Mouse (Mus musculus) hindbrain, embryonic 12.5 days (tissue): Measurements from ENCODE around the gene Brca1. TPM values are rescaled to one million over a fixed set of nuclear protein-coding genes. Genes with fewer than 3 reads are reported as not detected.

Experiments
- ATAC-seq: fragments of 200-750 bp; cut with Nextera tagmentation; 2 replicates; pipeline ENCODE4 v1.8.0; 2017; ENCODE audit warnings: moderate TSS enrichment; ENCODE audit not compliant: low FRiP score
- H3K27ac ChIP-seq: fragments of 300-500 bp; sonication (generic); 2 replicates; pipeline ENCODE4 v1.5.1; 2016; ENCODE audit warnings: mild to moderate bottlenecking
- H3K27me3 ChIP-seq: fragments of 300-500 bp; sonication (generic); 2 replicates; pipeline ENCODE4 v1.6.1; 2016; ENCODE audit warnings: mild to moderate bottlenecking
- H3K36me3 ChIP-seq: fragments of 300-500 bp; sonication (generic); 2 replicates; pipeline ENCODE4 v1.6.1; 2016; ENCODE audit warnings: mild to moderate bottlenecking
- H3K4me1 ChIP-seq: fragments of 300-500 bp; sonication (generic); 2 replicates; pipeline ENCODE4 v1.6.1; 2016
- H3K4me2 ChIP-seq: fragments of 300-500 bp; sonication (generic); replicated peaks from 2 replicates; pipeline ENCODE4 v1.6.1; 2016; ENCODE audit warnings: mild to moderate bottlenecking
- H3K4me3 ChIP-seq: fragments of 300-500 bp; sonication (generic); 2 replicates; pipeline ENCODE4 v1.5.1; 2016; ENCODE audit warnings: mild to moderate bottlenecking
- H3K9ac ChIP-seq: fragments of 300-500 bp; sonication (generic); 2 replicates; pipeline ENCODE4 v1.6.1; 2016; ENCODE audit warnings: mild to moderate bottlenecking, moderate library complexity
- H3K9me3 ChIP-seq: fragments of 300-500 bp; sonication (generic); replicated peaks from 2 replicates; pipeline ENCODE4 v1.6.1; 2016; ENCODE audit warnings: mild to moderate bottlenecking
- WGBS: fragments of 180-500 bp; shearing (Covaris S2); methylation state at CpG from one replicate; pipeline ENCODE4 v1.1.7; 2016; 5-methylcytosine and 5-hydroxymethylcytosine counted together
- polyA plus RNA-seq: library from polyadenylated mRNA; unstranded; fragments of >200 nt; fragmentation: Nextera tagmentation; extraction: Ambion mirVana; gene quantifications from 2 replicates; pipeline ENCODE4 v1.2.1, GENCODE M21; 2016

Gene Brca1
- polyA plus RNA-seq, 1 experiment from 2014 or later: 12.1 TPM

DNA sequence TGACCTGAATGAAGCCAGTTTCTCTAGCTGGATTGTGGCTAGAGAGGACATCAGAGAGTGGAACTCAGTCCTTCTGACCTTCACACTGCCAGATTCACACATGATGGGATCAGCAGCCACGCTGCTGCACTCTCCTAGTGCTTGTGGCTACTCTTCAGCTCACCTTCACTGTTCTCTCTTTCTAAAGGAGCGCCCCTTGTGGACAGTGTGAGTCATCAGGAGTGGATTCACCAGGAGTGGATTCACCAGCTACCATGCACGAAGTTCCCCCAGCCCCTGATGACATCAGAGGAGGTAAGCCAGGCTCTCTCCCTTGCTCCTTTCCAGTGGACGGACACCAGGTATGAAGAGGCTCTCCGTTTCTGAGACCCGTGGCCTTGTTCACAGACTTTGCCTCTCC is 24.4 kb upstream of the Brca1 start:
- Histone ChIP-seq H3K27ac (no peak overlapping the region), H3K4me3 (no peak overlapping the region), H3K4me1 (no peaks in the 10 kb centered on the region), H3K9ac (no peak overlapping the region), H3K36me3 (peaks cover 93% of the 10 kb centered on the region), H3K27me3 (no peaks in the 10 kb centered on the region), H3K9me3 (no peaks in the 10 kb centered on the region), H3K4me2 (no peak overlapping the region)
- no peak for ATAC-seq
- 79% methylated on average over 6 of the region's 6 CpGs for WGBS

DNA sequence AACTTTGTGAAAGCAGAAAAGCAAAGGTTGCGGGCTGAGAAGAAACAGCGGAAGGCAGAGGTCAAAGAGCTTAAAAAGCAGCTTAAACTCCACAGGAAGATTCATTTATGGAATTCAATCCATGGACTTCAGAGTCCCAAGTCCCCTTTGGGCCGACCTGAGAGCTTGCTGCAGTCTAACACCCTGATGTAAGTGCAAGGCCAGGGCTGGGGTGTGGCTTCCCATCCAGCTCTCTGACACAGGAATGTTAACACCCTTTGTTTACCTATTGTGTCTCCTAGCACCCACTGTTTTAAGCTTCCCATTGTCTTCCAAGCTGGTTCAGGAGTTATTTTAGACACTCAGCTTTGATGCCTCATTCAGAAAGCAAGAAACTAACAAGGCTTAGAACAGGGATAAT is 16.7 kb upstream of the Brca1 start:
- Histone ChIP-seq H3K36me3 (peaks cover 87% of the 10 kb centered on the region), H3K9me3 (no peaks in the 10 kb centered on the region), H3K4me1 (no peaks in the 10 kb centered on the region), H3K27ac (no peak overlapping the region), H3K9ac (no peak overlapping the region), H3K4me3 (no peak overlapping the region), H3K4me2 (no peak overlapping the region), H3K27me3 (no peaks in the 10 kb centered on the region)
- ATAC-seq: no peak
- WGBS: 81% methylated on average over 3 of the region's 3 CpGs

DNA sequence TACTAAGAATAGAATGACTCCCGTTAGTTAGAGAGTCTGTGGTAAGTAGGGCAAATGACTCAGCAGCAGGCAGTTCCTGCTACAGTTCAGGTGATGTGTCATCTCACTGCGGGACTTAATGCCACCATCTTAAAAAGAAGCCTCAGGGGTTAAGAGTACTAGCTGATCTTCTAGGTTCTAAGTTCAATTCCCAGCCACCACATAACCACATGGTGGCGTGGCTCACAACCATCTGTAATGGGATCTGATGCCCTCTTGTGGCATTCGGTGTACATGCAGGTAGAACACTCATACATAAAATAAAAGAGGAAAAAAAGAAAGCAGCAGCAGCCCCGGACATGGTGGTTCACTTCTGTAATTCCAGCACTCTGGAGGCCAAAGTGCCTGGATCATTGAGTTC is 10.6 kb upstream of the Brca1 start:
- 43% methylated on average over 5 of the region's 5 CpGs for WGBS
- Histone ChIP-seq H3K36me3 (peaks cover 76% of the 10 kb centered on the region), H3K4me2 (no peak overlapping the region), H3K9ac (no peak overlapping the region), H3K27me3 (no peaks in the 10 kb centered on the region), H3K4me3 (no peak overlapping the region), H3K9me3 (no peaks in the 10 kb centered on the region), H3K4me1 (no peaks in the 10 kb centered on the region), H3K27ac (no peak overlapping the region)
- no peak for ATAC-seq

DNA sequence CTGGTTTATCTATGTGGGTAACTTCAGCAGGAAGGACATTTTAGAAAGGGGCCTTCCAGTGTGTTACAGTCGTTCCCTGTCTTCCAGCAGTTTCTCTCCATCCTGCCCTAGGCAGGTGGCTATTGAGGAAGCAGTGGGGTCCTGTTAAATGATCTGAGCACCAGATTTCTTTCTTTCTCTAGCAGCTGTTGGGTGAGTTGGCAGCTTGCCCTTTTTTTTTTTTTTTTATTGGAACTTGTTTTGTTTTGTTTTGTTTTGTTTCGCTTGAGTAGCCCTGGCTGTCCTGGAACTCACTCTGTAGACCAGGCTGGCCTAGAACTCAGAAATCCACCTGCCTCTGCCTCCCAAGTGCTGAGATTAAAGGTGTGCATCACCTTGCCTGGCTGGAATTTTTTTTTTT is 5.2 kb upstream of the Brca1 start:
- WGBS: 83% methylated on average over 2 of the region's 2 CpGs
- peaks cover 11% of the 10 kb centered on the region for H3K4me1 ChIP-seq
- H3K9me3 ChIP-seq: no peaks in the 10 kb centered on the region
- peaks cover 43% of the 10 kb centered on the region for H3K36me3 ChIP-seq
- H3K27me3 ChIP-seq: no peaks in the 10 kb centered on the region
- ATAC-seq: no peak
- no peak overlapping the region for H3K4me3 ChIP-seq
- no peak overlapping the region for H3K27ac ChIP-seq
- H3K9ac ChIP-seq: no peak overlapping the region
- no peak overlapping the region for H3K4me2 ChIP-seq

DNA sequence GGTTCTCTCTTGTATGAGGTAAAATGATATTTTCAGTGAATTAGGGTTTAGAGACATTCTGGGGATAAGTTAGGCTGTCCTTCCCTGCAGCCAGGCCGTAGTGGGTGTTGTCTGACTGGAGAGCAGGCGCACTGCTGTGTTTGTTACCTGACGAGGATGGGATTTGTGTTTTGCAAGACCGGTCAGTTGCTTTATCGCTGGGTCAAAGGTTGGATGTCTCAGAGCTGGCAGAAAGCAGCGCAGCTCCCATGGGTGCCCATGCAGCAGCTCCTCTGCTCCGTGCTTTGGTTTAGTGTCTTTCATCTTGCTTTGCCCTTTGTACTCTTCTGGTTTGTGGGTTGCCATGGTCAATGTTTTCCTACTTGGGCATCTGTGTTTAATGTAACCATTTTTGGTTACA is 4.8 kb upstream of the Brca1 start:
- Histone ChIP-seq H3K9me3 (no peaks in the 10 kb centered on the region), H3K27ac (no peak overlapping the region), H3K4me2 (no peak overlapping the region), H3K4me1 (peaks cover 11% of the 10 kb centered on the region), H3K27me3 (no peaks in the 10 kb centered on the region), H3K36me3 (peaks cover 40% of the 10 kb centered on the region), H3K9ac (no peak overlapping the region), H3K4me3 (no peak overlapping the region)
- WGBS: 95% methylated on average over 7 of the region's 7 CpGs
- no peak for ATAC-seq

DNA sequence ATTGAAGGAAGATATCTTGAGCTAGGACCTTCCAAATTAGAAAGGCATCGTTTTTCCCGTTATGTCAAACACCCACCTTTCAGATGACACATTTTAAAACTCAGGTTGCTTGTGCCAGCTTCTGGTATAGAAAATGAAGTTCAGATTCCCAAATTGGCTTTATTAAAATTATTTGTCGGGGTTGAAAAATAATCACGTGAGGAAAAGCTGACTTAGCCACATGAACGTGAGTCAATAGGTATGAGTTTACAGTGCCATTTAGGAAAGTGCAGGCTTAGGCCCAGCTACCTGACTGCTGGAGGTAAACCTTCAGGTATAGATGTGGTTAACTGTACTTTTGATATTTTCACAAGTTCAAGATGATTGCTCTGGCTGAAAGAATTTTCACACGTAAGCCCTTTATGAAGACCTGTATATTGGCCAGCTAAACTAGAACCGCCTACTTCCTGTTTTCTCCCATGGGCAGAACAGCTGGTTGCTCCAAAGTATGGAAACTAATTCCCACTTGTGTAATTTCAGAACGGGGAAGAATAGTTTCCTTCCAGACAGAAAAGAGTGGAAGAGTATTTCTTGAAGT is 1.7 kb upstream of the Brca1 start:
- Histone ChIP-seq H3K4me2 (peak overlapping the region; percentile 66), H3K4me1 (peaks cover 22% of the 10 kb centered on the region), H3K27ac (peak overlapping the region; percentile 87), H3K36me3 (peaks cover 14% of the 10 kb centered on the region; the same call in 1 of the 2 replicates), H3K27me3 (no peaks in the 10 kb centered on the region), H3K4me3 (peak overlapping the region; percentile 56), H3K9me3 (no peaks in the 10 kb centered on the region), H3K9ac (peak overlapping the region; percentile 82)
- WGBS: 23% methylated on average over 8 of the region's 8 CpGs
- ATAC-seq: no peak

DNA sequence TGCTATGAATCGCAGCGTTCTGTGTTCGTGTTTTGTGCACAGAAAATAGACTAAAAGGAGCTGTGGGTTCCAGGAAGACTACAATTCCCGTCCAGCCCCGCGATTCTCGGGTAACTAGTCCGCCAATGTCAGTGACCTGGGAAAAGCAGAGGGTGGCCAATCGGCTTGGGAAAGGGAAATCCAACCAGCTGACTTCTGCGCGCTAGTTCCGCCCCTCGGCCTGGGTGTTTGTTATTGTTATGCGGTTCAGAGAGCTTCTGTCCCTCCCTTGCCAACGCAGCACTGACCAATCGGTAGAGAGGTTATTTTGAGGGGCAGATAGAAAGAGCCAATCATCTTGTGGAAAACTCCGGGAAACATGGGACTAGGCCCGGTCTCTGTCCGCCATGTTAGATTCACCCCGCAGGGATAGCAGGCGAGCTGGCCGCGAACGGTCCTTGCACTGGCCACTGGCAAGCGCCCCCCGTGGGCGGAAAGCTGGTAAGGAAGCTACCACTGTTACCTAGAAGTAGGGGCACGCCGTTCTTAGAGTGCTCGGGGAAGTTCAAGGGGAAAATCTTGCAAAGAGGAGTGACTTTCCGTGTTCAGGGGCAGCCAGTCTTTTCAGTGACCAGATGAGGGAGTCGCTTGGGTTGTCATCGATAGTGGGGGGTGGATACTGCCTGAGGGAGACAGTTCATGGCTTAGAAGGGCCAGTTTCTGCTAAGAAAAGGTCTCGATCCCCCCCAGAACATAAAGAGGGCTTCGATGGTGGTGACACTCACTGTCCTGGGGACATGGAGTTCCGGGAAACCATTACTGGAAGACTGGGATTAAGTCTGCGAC is 933 bp upstream of the Brca1 start:
- Histone ChIP-seq H3K4me1 (peaks cover 22% of the 10 kb centered on the region), H3K27me3 (no peaks in the 10 kb centered on the region), H3K4me3 (peak overlapping the region; percentile 56), H3K36me3 (peaks cover 9% of the 10 kb centered on the region; the same call in 1 of the 2 replicates), H3K27ac (peak overlapping the region; percentile 93), H3K9me3 (no peaks in the 10 kb centered on the region), H3K9ac (peak overlapping the region; percentile 82), H3K4me2 (peak overlapping the region; percentile 66)
- ATAC-seq: peak; percentile 98
- WGBS: under 1% methylated on average over 37 of the region's 37 CpGs

DNA sequence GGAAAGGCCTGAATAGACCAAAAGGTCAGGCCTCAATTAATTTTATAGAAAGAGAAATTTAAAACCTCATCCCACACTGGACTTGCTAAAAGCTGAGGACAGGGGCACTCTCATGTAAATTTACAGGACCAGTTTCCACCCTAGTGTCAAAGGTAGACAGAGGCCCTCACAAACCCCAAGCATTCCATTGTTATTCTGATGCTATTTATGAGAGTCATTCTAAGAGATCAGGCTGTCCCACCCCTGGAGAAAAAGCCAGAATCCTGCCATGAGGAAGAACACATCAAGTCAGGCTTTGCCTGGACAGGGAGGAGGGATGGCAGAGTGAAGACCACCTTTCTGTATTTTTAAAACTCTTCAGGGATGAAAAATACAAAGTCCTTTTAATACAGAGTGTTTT is 3.2 kb downstream of the Brca1 start:
- peaks cover 12% of the 10 kb centered on the region for H3K4me1 ChIP-seq
- no peak overlapping the region for H3K9ac ChIP-seq
- H3K36me3 ChIP-seq: no peaks in the 10 kb centered on the region
- no peak for ATAC-seq
- H3K4me3 ChIP-seq: no peak overlapping the region
- no peaks in the 10 kb centered on the region for H3K9me3 ChIP-seq
- H3K27ac ChIP-seq: no peak overlapping the region
- H3K27me3 ChIP-seq: no peaks in the 10 kb centered on the region
- no peak overlapping the region for H3K4me2 ChIP-seq

DNA sequence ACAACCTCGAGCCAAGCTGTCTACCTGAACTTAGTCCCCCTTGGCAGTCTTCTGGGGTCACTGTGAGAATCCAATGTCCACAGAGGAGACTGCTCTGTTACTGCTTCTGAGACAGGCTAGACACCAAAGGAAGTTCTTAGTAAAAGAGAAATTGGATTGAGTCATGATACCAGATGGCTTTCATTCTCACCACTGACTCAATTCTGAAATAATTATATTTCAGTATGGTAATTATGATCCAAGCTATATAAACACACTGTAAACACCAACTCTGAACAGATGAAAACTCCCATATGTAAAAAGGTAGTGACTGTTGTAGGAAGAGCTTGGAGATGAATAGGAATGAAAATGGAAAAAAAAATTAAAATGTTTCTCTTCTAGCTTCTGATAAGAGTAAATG is 7.6 kb downstream of the Brca1 start:
- no peaks in the 10 kb centered on the region for H3K9me3 ChIP-seq

GRCm38 (mm10) chr11:101543533-101543932 is 8.2 kb downstream of the Brca1 start:
- Histone ChIP-seq H3K4me2 (no peak overlapping the region), H3K27ac (no peak overlapping the region), H3K36me3 (peaks cover 3% of the 10 kb centered on the region; the same call in 1 of the 2 replicates), H3K27me3 (no peaks in the 10 kb centered on the region), H3K4me3 (no peak overlapping the region), H3K9ac (no peak overlapping the region), H3K4me1 (0 out of 2 replicates have a peak, but pooled peaks cover 6% of the 10 kb centered on the region), H3K9me3 (no peaks in the 10 kb centered on the region)
- no peak for ATAC-seq
- WGBS: 92% methylated on average over 9 of the region's 9 CpGs

More for the DNA sequence above, 7.6 kb downstream of the Brca1 start:
- Histone ChIP-seq H3K36me3 (peaks cover 3% of the 10 kb centered on the region; the same call in 1 of the 2 replicates), H3K27ac (no peak overlapping the region), H3K9ac (no peak overlapping the region), H3K27me3 (no peaks in the 10 kb centered on the region), H3K4me3 (no peak overlapping the region), H3K4me1 (0 out of 2 replicates have a peak, but pooled peaks cover 6% of the 10 kb centered on the region), H3K4me2 (no peak overlapping the region)
- no peak for ATAC-seq
- 82% methylated on average over 1 of the region's 1 CpGs for WGBS

DNA sequence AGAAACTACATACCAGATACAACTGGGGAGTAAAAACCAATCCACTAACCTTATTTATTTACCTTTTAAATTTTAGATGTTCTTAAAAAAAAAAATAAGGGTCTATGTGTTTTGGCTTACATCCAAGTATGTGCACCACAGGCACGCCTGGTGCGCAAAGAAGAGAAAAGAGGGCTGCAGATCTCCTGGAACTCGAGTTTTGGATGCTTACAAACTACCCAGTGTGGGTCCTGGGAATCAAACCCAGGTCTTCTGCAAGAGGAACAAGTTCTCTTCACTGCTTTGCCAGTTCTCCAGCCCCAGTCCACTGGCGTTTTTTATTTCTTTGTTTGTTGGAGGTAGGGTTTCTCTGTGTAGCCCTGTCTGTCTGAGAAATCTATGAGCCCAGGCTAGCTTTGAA is 25.1 kb downstream of the Brca1 start:
- Histone ChIP-seq H3K4me2 (no peak overlapping the region), H3K27me3 (no peaks in the 10 kb centered on the region), H3K4me1 (no peaks in the 10 kb centered on the region), H3K9ac (no peak overlapping the region), H3K36me3 (peaks cover 47% of the 10 kb centered on the region), H3K9me3 (no peaks in the 10 kb centered on the region), H3K4me3 (no peak overlapping the region), H3K27ac (no peak overlapping the region)
- no peak for ATAC-seq
- 87% methylated on average over 4 of the region's 4 CpGs for WGBS

DNA sequence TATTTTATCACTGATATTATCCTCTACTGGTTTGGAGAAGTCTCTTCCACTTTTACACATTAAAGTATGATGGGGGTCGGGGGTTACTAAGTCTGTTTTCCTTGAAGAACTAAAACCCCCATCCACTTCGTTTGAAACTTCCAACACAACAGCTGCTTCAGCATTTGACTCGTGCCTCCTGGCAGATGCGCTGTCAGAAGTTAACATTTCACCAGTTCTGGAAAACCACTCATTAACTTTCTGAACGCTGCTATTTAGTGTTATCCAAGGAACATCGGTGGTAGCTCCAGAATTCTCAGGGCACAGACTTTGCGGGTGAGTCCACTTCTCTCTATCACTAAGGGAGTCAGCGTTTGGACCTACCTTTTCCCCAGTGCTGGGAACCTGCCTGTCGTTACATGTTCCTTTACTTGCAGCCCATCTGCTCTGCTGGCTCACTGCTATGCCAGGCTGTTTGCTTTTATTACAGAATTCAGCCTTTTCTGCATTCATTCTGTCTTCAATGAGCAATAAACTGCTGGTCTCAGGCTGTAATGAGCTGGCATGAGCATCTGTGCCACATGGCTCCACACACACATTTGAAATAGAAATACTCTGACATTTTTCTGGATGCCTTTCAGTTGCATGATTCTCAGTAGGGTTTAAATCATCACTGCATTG is 25.7 kb downstream of the Brca1 start:
- Histone ChIP-seq H3K36me3 (peaks cover 43% of the 10 kb centered on the region), H3K9me3 (no peaks in the 10 kb centered on the region), H3K27me3 (no peaks in the 10 kb centered on the region), H3K4me1 (no peaks in the 10 kb centered on the region), H3K4me3 (no peak overlapping the region), H3K27ac (no peak overlapping the region), H3K9ac (no peak overlapping the region), H3K4me2 (no peak overlapping the region)
- no peak for ATAC-seq
- WGBS: 95% methylated on average over 9 of the region's 9 CpGs
